Mouse (Mus musculus) cerebellum, adult 2 months (tissue): ENCODE measurements at regions not wholly inside any gene's neighbourhood (a gene's known extent, or its start where the extent isn't known, plus 50 kb on each side); places are given as distances from the start of the nearest gene placed in this dataset.

Source experiments
- CTCF ChIP-seq: fragments of 200-500 bp; IDR thresholded peaks from 2 replicates; pipeline ENCODE4 v1.5.1; 2011; ENCODE audit warnings: low read depth, mild to moderate bottlenecking, control low read depth, low read length, moderate library complexity, borderline replicate concordance; ENCODE audit not compliant: insufficient read depth
- POLR2A ChIP-seq: fragments of 200-500 bp; IDR thresholded peaks from 2 replicates; pipeline ENCODE4 v1.6.1; 2011; ENCODE audit warnings: low read length, control low read depth, borderline replicate concordance; ENCODE audit not compliant: insufficient read depth

GRCm38 (mm10) chr12:51211691-51212090 is 136.2 kb upstream of the G2e3 start:
- no peak for TF ChIP-seq CTCF
- no peak for TF ChIP-seq POLR2A
